Mouse (Mus musculus) liver, embryonic 15.5 days (tissue): ENCODE data around the gene Rcn3. TPM values are rescaled to one million over a fixed set of nuclear protein-coding genes. Genes with fewer than 3 reads are reported as not detected.

ENCODE experiments used
- ATAC-seq: fragments of 200-750 bp; cut with Nextera tagmentation; 2 replicates; pipeline ENCODE4 v1.8.0; 2017; ENCODE audit warnings: moderate number of reproducible peaks, mild to moderate bottlenecking, moderate library complexity; ENCODE audit not compliant: insufficient read depth
- H3K27ac ChIP-seq: fragments of 300-500 bp; sonication (generic); replicated peaks from 2 replicates; pipeline ENCODE4 v1.5.1; 2015; ENCODE audit warnings: mild to moderate bottlenecking, inconsistent platforms
- H3K27me3 ChIP-seq: fragments of 300-500 bp; sonication (generic); 2 replicates; pipeline ENCODE4 v1.6.1; 2015; ENCODE audit warnings: mild to moderate bottlenecking, inconsistent platforms
- H3K36me3 ChIP-seq: fragments of 300-500 bp; sonication (generic); replicated peaks from 2 replicates; pipeline ENCODE4 v1.6.1; 2015; ENCODE audit warnings: moderate library complexity, mild to moderate bottlenecking, inconsistent platforms
- H3K4me1 ChIP-seq: fragments of 300-500 bp; sonication (generic); replicated peaks from 2 replicates; pipeline ENCODE4 v1.6.1; 2015; ENCODE audit warnings: inconsistent platforms
- H3K4me2 ChIP-seq: fragments of 300-500 bp; sonication (generic); 2 replicates; pipeline ENCODE4 v1.6.1; 2015; ENCODE audit warnings: moderate library complexity, mild to moderate bottlenecking, inconsistent platforms
- H3K4me3 ChIP-seq: fragments of 300-500 bp; sonication (generic); replicated peaks from 2 replicates; pipeline ENCODE4 v1.5.1; 2015; ENCODE audit warnings: mild to moderate bottlenecking, inconsistent platforms
- H3K9ac ChIP-seq: fragments of 300-500 bp; sonication (generic); 2 replicates; pipeline ENCODE4 v1.6.1; 2015; ENCODE audit warnings: moderate library complexity, mild to moderate bottlenecking, inconsistent platforms
- H3K9me3 ChIP-seq: fragments of 300-500 bp; sonication (generic); replicated peaks from 2 replicates; pipeline ENCODE4 v1.6.1; 2016; ENCODE audit warnings: inconsistent platforms
- WGBS: fragments of 180-500 bp; shearing (Covaris S2); methylation state at CpG from one replicate; pipeline ENCODE4 v1.1.7; 2015; ENCODE audit warnings: mixed read lengths; ENCODE audit not compliant: insufficient replicate concordance; 5-methylcytosine and 5-hydroxymethylcytosine counted together
- microRNA counts: library from miRNA; unstranded; fragments of <30 nt; microRNA quantifications from one replicate; lab custom pipeline; 2016
- microRNA-seq: library from miRNA; unstranded; fragments of <30 nt; microRNA quantifications from one replicate; pipeline ENCODE4, GENCODE M21; 2016
- polyA plus RNA-seq: library from polyadenylated mRNA; unstranded; fragments of >200 nt; fragmentation: Nextera tagmentation; extraction: Ambion mirVana; gene quantifications from 2 replicates; pipeline ENCODE4 v1.2.1, GENCODE M21; 2015

Gene Rcn3
- polyA plus RNA-seq, 1 experiment from 2014 or later, result 26.3 TPM

GRCm38 (mm10) chr7:45043307-45043706 lies 48.7 kb downstream of the Rcn3 start:
- WGBS, result 91% methylated on average over 14 of the region's 14 CpGs
- H3K9me3 ChIP-seq, result no peaks in the 10 kb centered on the region
- H3K27ac ChIP-seq, result no peak overlapping the region
- H3K9ac ChIP-seq, result no peak overlapping the region
- no peak overlapping the region for H3K4me2 ChIP-seq
- 0 out of 2 replicates have a peak, but pooled peaks cover under 1% of the 10 kb centered on the region for H3K4me1 ChIP-seq
- H3K4me3 ChIP-seq, result no peak overlapping the region
- peaks cover 97% of the 10 kb centered on the region for H3K36me3 ChIP-seq
- H3K27me3 ChIP-seq, result no peaks in the 10 kb centered on the region
- ATAC-seq, result no peak

- Histone ChIP-seq H3K9me3 (no peaks in the 10 kb centered on the region), H3K27me3 (no peaks in the 10 kb centered on the region), H3K4me2 (no peak overlapping the region), H3K9ac (no peak overlapping the region), H3K4me1 (0 out of 2 replicates have a peak, but pooled peaks cover 6% of the 10 kb centered on the region), H3K36me3 (peaks cover 97% of the 10 kb centered on the region), H3K27ac (no peak overlapping the region), H3K4me3 (no peak overlapping the region)
- no peak for ATAC-seq
- 82% methylated on average over 9 of the region's 9 CpGs for WGBS
These were observed 51.2 kb downstream of the Rcn3 start for GRCm38 (mm10) chr7:45040851-45041250.

- no peak overlapping the region for H3K4me3 ChIP-seq
- H3K9ac ChIP-seq, result no peak overlapping the region
- no peaks in the 10 kb centered on the region for H3K9me3 ChIP-seq
- H3K27me3 ChIP-seq, result no peaks in the 10 kb centered on the region
- ATAC-seq, result no peak
- 81% methylated on average over 9 of the region's 9 CpGs for WGBS
- peaks cover 98% of the 10 kb centered on the region for H3K36me3 ChIP-seq
- H3K4me2 ChIP-seq, result no peak overlapping the region
- H3K4me1 ChIP-seq, result 0 out of 2 replicates have a peak, but pooled peaks cover 6% of the 10 kb centered on the region
- H3K27ac ChIP-seq, result no peak overlapping the region
These were observed 53.6 kb downstream of the Rcn3 start for GRCm38 (mm10) chr7:45038411-45038810.

GRCm38 (mm10) chr7:45037720-45038361 lies 54.2 kb downstream of the Rcn3 start:
- H3K9me3 ChIP-seq, result no peaks in the 10 kb centered on the region
- H3K4me1 ChIP-seq, result 0 out of 2 replicates have a peak, but pooled peaks cover 6% of the 10 kb centered on the region
- no peak overlapping the region for H3K27ac ChIP-seq
- WGBS, result 48% methylated on average over 7 of the region's 7 CpGs
- no peak overlapping the region for H3K4me2 ChIP-seq
- no peaks in the 10 kb centered on the region for H3K27me3 ChIP-seq
- peaks cover 98% of the 10 kb centered on the region for H3K36me3 ChIP-seq
- H3K9ac ChIP-seq, result no peak overlapping the region
- ATAC-seq, result 0 out of 2 replicates have a peak, but pooled peaks have one; percentile 51
- no peak overlapping the region for H3K4me3 ChIP-seq

- no peaks in the 10 kb centered on the region for H3K9me3 ChIP-seq
- no peak overlapping the region for H3K27ac ChIP-seq
- H3K4me3 ChIP-seq, result no peak overlapping the region
- WGBS, result 71% methylated on average over 11 of the region's 11 CpGs
- peaks cover 98% of the 10 kb centered on the region for H3K36me3 ChIP-seq
- H3K4me1 ChIP-seq, result 0 out of 2 replicates have a peak, but pooled peaks cover 6% of the 10 kb centered on the region
- no peak for ATAC-seq
- H3K9ac ChIP-seq, result no peak overlapping the region
- H3K4me2 ChIP-seq, result no peak overlapping the region
- H3K27me3 ChIP-seq, result no peaks in the 10 kb centered on the region
These were observed 55.3 kb downstream of the Rcn3 start for GRCm38 (mm10) chr7:45036702-45037101.

- Histone ChIP-seq H3K4me3 (no peak overlapping the region), H3K9ac (no peak overlapping the region), H3K27me3 (no peaks in the 10 kb centered on the region), H3K4me2 (no peak overlapping the region), H3K4me1 (0 out of 2 replicates have a peak, but pooled peaks cover 6% of the 10 kb centered on the region), H3K9me3 (no peaks in the 10 kb centered on the region), H3K36me3 (peaks cover 99% of the 10 kb centered on the region), H3K27ac (no peak overlapping the region)
- no peak for ATAC-seq
- whole genome bisulfite sequencing, result 68% methylated on average over 3 of the region's 3 CpGs
These were observed 56.4 kb downstream of the Rcn3 start for GRCm38 (mm10) chr7:45035631-45036030.

GRCm38 (mm10) chr7:45033722-45034359 lies 58.2 kb downstream of the Rcn3 start:
- Histone ChIP-seq H3K9me3 (no peaks in the 10 kb centered on the region), H3K4me2 (no peak overlapping the region), H3K4me3 (no peak overlapping the region), H3K27me3 (no peaks in the 10 kb centered on the region), H3K4me1 (0 out of 2 replicates have a peak, but pooled peaks cover 6% of the 10 kb centered on the region), H3K27ac (no peak overlapping the region), H3K36me3 (peaks cover 97% of the 10 kb centered on the region), H3K9ac (no peak overlapping the region)
- ATAC-seq, result no peak
- 83% methylated on average over 19 of the region's 19 CpGs for WGBS

MicroRNA genes within 50 kb of the gene (microRNA counts, 519-probe panel; counts per million panel counts)
- microRNA mmu-miR-150 (lab: Ali Mortazavi, UCI), result 2,730 counts per million, percentile 53 among the panel's probes with 10 or more counts

Small RNAs within 50 kb of the gene (microRNA-seq; reads per million reads assigned to microRNA genes)
- 27.1 reads per million, percentile 40 among the genes with 10 or more reads in this experiment for gene Mir150
- 56.3 reads per million, percentile 47 among the genes with 10 or more reads in this experiment for gene Mir5121

Other genes starting within 250 kb of the Rcn3 start
- 27.7 and 32.3 TPM in 2 replicates for gene Akt1s1, start 243.2 kb downstream of the Rcn3 start, polyA plus RNA-seq
- 26.1 and 29.4 TPM in 2 replicates for gene Tbc1d17, start 243.1 kb downstream of the Rcn3 start, polyA plus RNA-seq
- 23.8 and 28.9 TPM in 2 replicates for gene Pnkp, start 235.1 kb downstream of the Rcn3 start, polyA plus RNA-seq
- gene Ptov1, start 222.4 kb downstream of the Rcn3 start, polyA plus RNA-seq, result 54.1 and 59.1 TPM in 2 replicates
- 46.8 and 56.2 TPM in 2 replicates for gene Med25, start 199.5 kb downstream of the Rcn3 start, polyA plus RNA-seq
- 6.7 and 6.9 TPM in 2 replicates for gene Fuz, start 196.1 kb downstream of the Rcn3 start, polyA plus RNA-seq
- 69.1 and 70.9 TPM in 2 replicates for gene Ap2a1, start 162.7 kb downstream of the Rcn3 start, polyA plus RNA-seq
- gene Tsks, start 149.0 kb downstream of the Rcn3 start, polyA plus RNA-seq, result 0.08 TPM in 1 of 2 replicates, not detected in the other
- gene Cpt1c, start 117.4 kb downstream of the Rcn3 start, polyA plus RNA-seq, result 1.5 and 1.6 TPM in 2 replicates
- 111 and 114 TPM in 2 replicates for gene Prmt1, start 105.7 kb downstream of the Rcn3 start, polyA plus RNA-seq
- gene Irf3, start 94.6 kb downstream of the Rcn3 start, polyA plus RNA-seq, result 39.4 and 47.2 TPM in 2 replicates
- 12.3 and 13.7 TPM in 2 replicates for gene Bcl2l12, start 93.5 kb downstream of the Rcn3 start, polyA plus RNA-seq
- 10.4 and 11.9 TPM in 2 replicates for gene Scaf1, start 75.9 kb downstream of the Rcn3 start, polyA plus RNA-seq
- 20.8 and 23.6 TPM in 2 replicates for gene Rras, start 74.3 kb downstream of the Rcn3 start, polyA plus RNA-seq
- gene Prr12, start 39.3 kb downstream of the Rcn3 start, polyA plus RNA-seq, result 2.1 and 2.3 TPM in 2 replicates
- gene Nosip, start 29.8 kb downstream of the Rcn3 start, polyA plus RNA-seq, result 25.9 and 27.4 TPM in 2 replicates
- gene Prrg2, start 29.5 kb downstream of the Rcn3 start, polyA plus RNA-seq, result 8.5 and 9.0 TPM in 2 replicates
- gene Fcgrt, start 11.6 kb upstream of the Rcn3 start, polyA plus RNA-seq, result 43.6 and 51.2 TPM in 2 replicates
- 673 and 768 TPM in 2 replicates for gene Rps11, start 32.2 kb upstream of the Rcn3 start, polyA plus RNA-seq
- 534 and 633 TPM in 2 replicates for gene Rpl13a, start 36.5 kb upstream of the Rcn3 start, polyA plus RNA-seq
- 0.10 TPM in 1 of 2 replicates, not detected in the other for gene Gm45713, start 44.0 kb upstream of the Rcn3 start, polyA plus RNA-seq
- 3.4 and 3.7 TPM in 2 replicates for gene Flt3l, start 44.2 kb upstream of the Rcn3 start, polyA plus RNA-seq
- gene Pih1d1, start 62.1 kb upstream of the Rcn3 start, polyA plus RNA-seq, result 42.2 and 46.8 TPM in 2 replicates
- 31.4 and 32.6 TPM in 2 replicates for gene Aldh16a1, start 62.4 kb upstream of the Rcn3 start, polyA plus RNA-seq
- gene Slc17a7, start 71.7 kb upstream of the Rcn3 start, polyA plus RNA-seq, result not detected in 2 replicates
- gene Gfy, start 87.3 kb upstream of the Rcn3 start, polyA plus RNA-seq, result not detected in 2 replicates
- not detected in 2 replicates for gene Pth2, start 88.8 kb upstream of the Rcn3 start, polyA plus RNA-seq
- gene Ccdc155, start 112.7 kb upstream of the Rcn3 start, polyA plus RNA-seq, result 0.07 and 0.13 TPM in 2 replicates
- gene Dkkl1, start 119.9 kb upstream of the Rcn3 start, polyA plus RNA-seq, result 2.0 and 2.4 TPM in 2 replicates
- 6.6 and 7.0 TPM in 2 replicates for gene Tead2, start 123.5 kb upstream of the Rcn3 start, polyA plus RNA-seq
- gene Cd37, start 146.9 kb upstream of the Rcn3 start, polyA plus RNA-seq, result 15.1 and 16.7 TPM in 2 replicates
- gene Slc6a16, start 148.9 kb upstream of the Rcn3 start, polyA plus RNA-seq, result not detected in 2 replicates
- not detected in 2 replicates for gene Slc6a21, start 185.3 kb upstream of the Rcn3 start, polyA plus RNA-seq
- 1.3 and 1.5 TPM in 2 replicates for gene Trpm4, start 241.6 kb upstream of the Rcn3 start, polyA plus RNA-seq
- gene Hrc, start 243.1 kb upstream of the Rcn3 start, polyA plus RNA-seq, result 0.31 and 0.54 TPM in 2 replicates